Comparison of ENCODE assay signal across 19 mouse cellular contexts in genomic region chr14:64581705-64582104, GRCm38 (mm10).
A peak's percentile ranks its signal among the peaks of the same experiment; 100 is the strongest.
DNase-seq lines count a peak whose midpoint lies in the region; ATAC-seq lines count a peak whose summit lies in the region.
"Had no signal": no experiment of that assay in that cellular context is flagged by ENCODE, and none has a peak within 500 bp of the region (broad histone marks: within the 10 kb centered on the region; RNA-seq: fewer than 3 reads in every experiment).

No protein-coding gene starts in this region.

- no peak for DNase-seq in forebrain, embryonic 10.5 days (ENCODE audit: extremely low spot score, low spot score)
- no peak for DNase-seq in right cerebral cortex, postnatal 25 days
- no peak for DNase-seq in embryonic facial prominence, embryonic 10.5 days (ENCODE audit: low spot score)
- DNase-seq in spleen, postnatal 14 days (ENCODE audit: low spot score in 2 of 2) = no peak
- DNase-seq: cerebellum, adult 11-12 months; embryo, embryonic 11 days; heart, adult 11 months; heart, postnatal 36 days; lung, embryonic 14.5 days; right cerebral cortex, postnatal 4 days had no signal

- no peak overlapping the region for H3K4me3 ChIP-seq in forebrain, embryonic 12.5 days (replicated peaks)
- H3K4me3 ChIP-seq in forebrain, embryonic 10.5 days = no peak overlapping the region
- no peak overlapping the region for H3K4me3 ChIP-seq in forebrain, embryonic 16.5 days (replicated peaks; ENCODE audit: low read length)
- H3K4me3 ChIP-seq in hindbrain, embryonic 16.5 days (ENCODE audit: low read length) = peak overlapping the region; percentile 9; the same call in 1 of the 2 replicates
- no peak overlapping the region for H3K4me3 ChIP-seq in neural tube, embryonic 12.5 days
- no peak overlapping the region for H3K4me3 ChIP-seq in embryonic facial prominence, embryonic 10.5 days
- H3K4me3 ChIP-seq: heart, embryonic 13.5 days; liver, embryonic 12.5 days had no signal

- peaks cover 48% of the 10 kb centered on the region for H3K27me3 ChIP-seq in forebrain, embryonic 12.5 days
- peaks cover 80% of the 10 kb centered on the region for H3K27me3 ChIP-seq in forebrain, embryonic 10.5 days (ENCODE audit: poor library complexity, severe bottlenecking)
- 0 out of 2 replicates have a peak, but pooled peaks cover 2% of the 10 kb centered on the region for H3K27me3 ChIP-seq in forebrain, embryonic 16.5 days (replicated peaks; ENCODE audit: control insufficient read depth, insufficient read depth, low read length)
- H3K27me3 ChIP-seq in hindbrain, embryonic 16.5 days (replicated peaks; ENCODE audit: control insufficient read depth, insufficient read depth, low read length) = no peaks in the 10 kb centered on the region
- no peaks in the 10 kb centered on the region; the same call in 1 of the 2 replicates for H3K27me3 ChIP-seq in neural tube, embryonic 12.5 days (replicated peaks)
- peaks cover 80% of the 10 kb centered on the region for H3K27me3 ChIP-seq in embryonic facial prominence, embryonic 10.5 days (replicated peaks; ENCODE audit: low read depth, poor library complexity, severe bottlenecking)

- H3K27ac ChIP-seq in forebrain, embryonic 12.5 days = peak overlapping the region; percentile 79
- H3K27ac ChIP-seq in forebrain, embryonic 10.5 days = no peak overlapping the region
- H3K27ac ChIP-seq in forebrain, embryonic 16.5 days (ENCODE audit: low read length) = peak overlapping the region; percentile 77
- peak overlapping the region; percentile 53 for H3K27ac ChIP-seq in hindbrain, embryonic 16.5 days (ENCODE audit: low read depth, low read length)
- H3K27ac ChIP-seq in neural tube, embryonic 12.5 days = peak overlapping the region; percentile 77
- no peak overlapping the region for H3K27ac ChIP-seq in embryonic facial prominence, embryonic 10.5 days (replicated peaks)
- H3K27ac ChIP-seq: heart, embryonic 13.5 days; liver, embryonic 12.5 days had no signal

- H3K36me3 ChIP-seq in forebrain, embryonic 12.5 days (replicated peaks) = no peaks in the 10 kb centered on the region
- no peaks in the 10 kb centered on the region for H3K36me3 ChIP-seq in forebrain, embryonic 10.5 days (replicated peaks)
- no peaks in the 10 kb centered on the region for H3K36me3 ChIP-seq in forebrain, embryonic 16.5 days (ENCODE audit: control insufficient read depth, insufficient read depth)
- no peaks in the 10 kb centered on the region for H3K36me3 ChIP-seq in hindbrain, embryonic 16.5 days (ENCODE audit: control insufficient read depth, insufficient read depth, low read length)
- no peaks in the 10 kb centered on the region for H3K36me3 ChIP-seq in neural tube, embryonic 12.5 days
- H3K36me3 ChIP-seq in embryonic facial prominence, embryonic 10.5 days (replicated peaks) = no peaks in the 10 kb centered on the region
- H3K36me3 ChIP-seq: G1E; heart, embryonic 13.5 days; liver, embryonic 12.5 days had no signal

- no peaks in the 10 kb centered on the region for H3K9me3 ChIP-seq in forebrain, embryonic 12.5 days
- no peaks in the 10 kb centered on the region for H3K9me3 ChIP-seq in forebrain, embryonic 10.5 days
- H3K9me3 ChIP-seq in forebrain, embryonic 16.5 days (ENCODE audit: control insufficient read depth, low read length) = no peaks in the 10 kb centered on the region
- H3K9me3 ChIP-seq in hindbrain, embryonic 16.5 days (ENCODE audit: control insufficient read depth, low read length) = no peaks in the 10 kb centered on the region
- H3K9me3 ChIP-seq in neural tube, embryonic 12.5 days = no peaks in the 10 kb centered on the region
- H3K9me3 ChIP-seq in embryonic facial prominence, embryonic 10.5 days = no peaks in the 10 kb centered on the region
- H3K9me3 ChIP-seq: G1E; heart, embryonic 13.5 days; liver, embryonic 12.5 days had no signal

- ATAC-seq in forebrain, embryonic 12.5 days (ENCODE audit: low FRiP score) = no peak
- ATAC-seq in forebrain, embryonic 16.5 days = 0 out of 2 replicates have a peak, but pooled peaks have one; percentile 23
- ATAC-seq in hindbrain, embryonic 16.5 days = no peak
- ATAC-seq in neural tube, embryonic 12.5 days (ENCODE audit: low FRiP score, low read depth) = no peak
- ATAC-seq: CD4-positive, CD25-positive, alpha-beta regulatory T cell, adult 4 months; intestine, embryonic 16.5 days; liver, embryonic 12.5 days had no signal

- H3K4me1 ChIP-seq in forebrain, embryonic 12.5 days = peaks cover 45% of the 10 kb centered on the region
- H3K4me1 ChIP-seq in forebrain, embryonic 10.5 days = peaks cover 31% of the 10 kb centered on the region
- H3K4me1 ChIP-seq in forebrain, embryonic 16.5 days (replicated peaks; ENCODE audit: control insufficient read depth, insufficient read depth, low read length) = peaks cover 49% of the 10 kb centered on the region
- peaks cover 29% of the 10 kb centered on the region for H3K4me1 ChIP-seq in hindbrain, embryonic 16.5 days (ENCODE audit: control insufficient read depth, insufficient read depth, low read depth, low read length)
- H3K4me1 ChIP-seq in neural tube, embryonic 12.5 days = peaks cover 31% of the 10 kb centered on the region
- peaks cover 11% of the 10 kb centered on the region for H3K4me1 ChIP-seq in embryonic facial prominence, embryonic 10.5 days
- H3K4me1 ChIP-seq: liver, embryonic 12.5 days had no signal

- peak overlapping the region; percentile 36; the same call in 1 of the 2 replicates for H3K9ac ChIP-seq in forebrain, embryonic 12.5 days
- H3K9ac ChIP-seq in forebrain, embryonic 16.5 days (replicated peaks; ENCODE audit: low read depth, low read length) = peak overlapping the region; percentile 42
- H3K9ac ChIP-seq in hindbrain, embryonic 16.5 days (ENCODE audit: low read depth, low read length) = peak overlapping the region; percentile 50
- H3K9ac ChIP-seq in neural tube, embryonic 12.5 days = 0 out of 2 replicates have a peak overlapping the region, but pooled peaks have one; percentile 38
- H3K9ac ChIP-seq: heart, embryonic 13.5 days; liver, embryonic 12.5 days; lung, embryonic 14.5 days had no signal

- WGBS in forebrain, embryonic 12.5 days = 9% methylated on average over 7 of the region's 7 CpGs
- WGBS in forebrain, embryonic 10.5 days = 27% methylated on average over 7 of the region's 7 CpGs
- WGBS in forebrain, embryonic 16.5 days = 8% methylated on average over 7 of the region's 7 CpGs
- 8% methylated on average over 7 of the region's 7 CpGs for WGBS in hindbrain, embryonic 16.5 days
- 6% methylated on average over 7 of the region's 7 CpGs for whole genome bisulfite sequencing in neural tube, embryonic 12.5 days
- 23% methylated on average over 7 of the region's 7 CpGs for WGBS in embryonic facial prominence, embryonic 10.5 days

- no peak overlapping the region for H3K4me2 ChIP-seq in forebrain, embryonic 12.5 days
- H3K4me2 ChIP-seq in forebrain, embryonic 16.5 days (ENCODE audit: low read length) = peak overlapping the region; percentile 33
- peak overlapping the region; percentile 41 for H3K4me2 ChIP-seq in hindbrain, embryonic 16.5 days (ENCODE audit: low read length)
- H3K4me2 ChIP-seq in neural tube, embryonic 12.5 days (replicated peaks) = peak overlapping the region; percentile 41; the same call in 1 of the 2 replicates
- H3K4me2 ChIP-seq: heart, embryonic 13.5 days; liver, embryonic 12.5 days; lung, embryonic 14.5 days had no signal

Comparison
In these comparisons a context has a peak if more than half of its experiments do, and no peak if none do; other contexts are left out.
1. H3K27ac ChIP-seq: peak in forebrain, embryonic 12.5 days (single experiment), forebrain, embryonic 16.5 days (single experiment), hindbrain, embryonic 16.5 days (single experiment) and neural tube, embryonic 12.5 days (single experiment); none in forebrain, embryonic 10.5 days (single experiment) and embryonic facial prominence, embryonic 10.5 days (single experiment).
2. Peak in every context shown above with its lines, with median percentiles within 50 percentile points of each other: H3K9ac ChIP-seq.